Mouse (Mus musculus): ENCODE data around the gene Taf5l. TPM values are rescaled to one million over a fixed set of nuclear protein-coding genes. Genes with fewer than 3 reads are reported as not detected.
"Not testable (repeated sequence)": the region's sequence is repeated elsewhere in the genome, so short reads cannot be mapped to it uniquely, and the experiment has no call there.

The Taf5l gene
- polyA plus RNA-seq, 1 experiment: 27.3 TPM

DNA sequence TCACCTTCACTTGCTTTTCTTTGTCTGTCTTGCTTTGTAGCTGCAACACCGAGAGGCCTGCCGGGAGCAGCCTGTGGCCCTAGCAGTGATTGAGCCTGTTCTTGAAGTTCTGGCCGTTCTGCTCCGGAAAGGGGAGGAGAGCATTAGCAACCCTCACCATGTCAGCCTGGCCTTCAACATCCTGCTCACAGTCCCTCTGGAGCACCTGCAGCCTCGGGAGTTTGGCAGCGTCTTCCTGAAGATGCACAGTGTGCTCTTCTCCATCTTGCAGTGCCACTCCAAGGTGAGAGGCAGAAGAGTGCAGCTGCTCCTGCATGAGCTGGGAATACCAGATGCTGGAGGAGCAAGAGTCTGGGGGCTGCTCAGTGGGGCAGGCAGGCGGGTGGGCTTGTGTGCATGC lies 16.9 kb upstream of the Taf5l start:
- Histone ChIP-seq H3K4me3 (ENCODE audit: extremely low read depth, insufficient read depth, insufficient read length) (no peak overlapping the region), H3K4me1 (ENCODE audit: control insufficient read depth, insufficient read depth, insufficient read length) (no peaks in the 10 kb centered on the region), H3K36me3 (ENCODE audit: control insufficient read depth, insufficient read depth, low read length) (peaks cover 41% of the 10 kb centered on the region), H3K27me3 (ENCODE audit: control insufficient read depth, insufficient read depth, low read length) (no peaks in the 10 kb centered on the region), H3K27ac (ENCODE audit: insufficient read depth, low read length) (no peak overlapping the region)
- no peak for DNase-seq (ENCODE audit: low read depth in 1 of 2, low spot score in 2 of 2)
- WGBS: 92% methylated on average over 7 of the region's 7 CpGs
- no peak for TF ChIP-seq CTCF (IDR thresholded peaks at IDR 0.05; ENCODE audit: extremely low read depth, insufficient read depth, insufficient read length, insufficient replicate concordance)
- no peak for TF ChIP-seq POLR2A (IDR thresholded peaks at IDR 0.05; ENCODE audit: low read depth, low read length)

DNA sequence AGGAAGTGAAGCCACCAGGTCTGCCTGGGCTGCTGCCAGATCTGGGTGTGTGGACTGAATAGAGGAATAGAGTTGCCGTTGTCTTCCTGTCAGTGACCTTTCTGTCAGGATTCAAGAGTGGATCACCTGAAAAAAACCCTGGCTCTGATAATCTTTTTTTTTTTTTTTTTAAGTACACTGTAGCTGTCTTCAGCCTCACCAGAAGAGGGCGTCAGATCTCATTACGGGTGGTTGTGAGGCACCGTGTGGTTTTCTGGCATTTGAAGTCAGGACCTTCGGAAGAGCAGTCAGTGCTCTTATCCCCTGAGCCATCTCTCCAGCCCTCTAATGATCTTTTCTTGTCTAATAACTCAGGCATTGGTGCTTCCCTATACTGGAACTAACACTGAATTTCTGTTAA lies 12.2 kb upstream of the Taf5l start:
- no peaks in the 10 kb centered on the region for H3K27me3 ChIP-seq (ENCODE audit: control insufficient read depth, insufficient read depth, low read length)
- peaks cover 41% of the 10 kb centered on the region for H3K36me3 ChIP-seq (ENCODE audit: control insufficient read depth, insufficient read depth, low read length)
- WGBS: 63% methylated on average over 5 of the region's 5 CpGs
- H3K4me3 ChIP-seq (ENCODE audit: extremely low read depth, insufficient read depth, insufficient read length): no peak overlapping the region
- no peaks in the 10 kb centered on the region for H3K4me1 ChIP-seq (ENCODE audit: control insufficient read depth, insufficient read depth, insufficient read length)
- DNase-seq (ENCODE audit: low read depth in 1 of 2, low spot score in 2 of 2): no peak
- no peak overlapping the region for H3K27ac ChIP-seq (ENCODE audit: insufficient read depth, low read length)
- TF ChIP-seq POLR2A (IDR thresholded peaks at IDR 0.05; ENCODE audit: low read depth, low read length): no peak
- no peak for TF ChIP-seq CTCF (IDR thresholded peaks at IDR 0.05; ENCODE audit: extremely low read depth, insufficient read depth, insufficient read length, insufficient replicate concordance)

DNA sequence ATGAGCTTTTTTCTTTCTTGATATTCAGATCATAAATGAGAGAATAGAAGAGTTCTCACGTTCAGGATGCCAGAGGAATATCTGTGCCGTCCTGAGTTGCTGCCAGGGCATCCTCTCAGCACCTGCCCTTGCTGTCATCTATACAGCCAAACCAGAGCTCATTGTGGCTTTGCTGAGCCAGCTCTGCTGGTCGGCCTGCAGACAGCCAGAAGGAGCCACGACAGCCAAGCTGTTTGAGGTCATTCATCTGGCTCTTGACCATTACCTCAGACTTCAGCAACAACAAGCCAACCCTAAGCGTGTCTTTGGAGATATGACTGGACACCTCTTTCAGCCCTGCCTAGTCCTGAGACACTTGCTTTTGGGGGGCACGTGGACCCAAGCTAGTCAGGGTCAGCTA lies 6.6 kb upstream of the Taf5l start:
- no peak for DNase-seq (ENCODE audit: low read depth in 1 of 2, low spot score in 2 of 2)
- WGBS: 88% methylated on average over 6 of the region's 6 CpGs
- Histone ChIP-seq H3K4me3 (ENCODE audit: extremely low read depth, insufficient read depth, insufficient read length) (no peak overlapping the region), H3K27me3 (ENCODE audit: control insufficient read depth, insufficient read depth, low read length) (no peaks in the 10 kb centered on the region), H3K36me3 (ENCODE audit: control insufficient read depth, insufficient read depth, low read length) (peaks cover 29% of the 10 kb centered on the region), H3K4me1 (ENCODE audit: control insufficient read depth, insufficient read depth, insufficient read length) (no peaks in the 10 kb centered on the region), H3K27ac (ENCODE audit: insufficient read depth, low read length) (no peak overlapping the region)
- no peak for TF ChIP-seq POLR2A (IDR thresholded peaks at IDR 0.05; ENCODE audit: low read depth, low read length)
- no peak for TF ChIP-seq CTCF (IDR thresholded peaks at IDR 0.05; ENCODE audit: extremely low read depth, insufficient read depth, insufficient read length, insufficient replicate concordance)

DNA sequence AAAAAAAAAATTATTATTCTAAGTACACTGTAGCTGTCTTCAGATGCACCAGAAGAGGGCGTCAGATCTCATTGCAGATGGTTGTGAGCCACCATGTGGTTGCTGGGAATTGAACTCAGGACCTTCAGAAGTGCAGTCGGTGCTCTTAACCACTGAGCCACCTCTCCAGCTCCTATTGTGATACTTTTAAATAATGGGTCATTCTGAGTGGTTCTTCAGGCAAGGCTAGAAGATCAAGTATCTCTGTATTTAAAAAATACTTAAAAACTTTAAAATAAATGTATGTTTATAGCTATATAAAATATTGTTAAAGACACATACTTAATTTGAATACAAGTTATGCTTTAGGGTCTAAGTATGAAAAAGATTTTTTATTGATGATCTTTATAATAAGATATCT lies 5.1 kb upstream of the Taf5l start:
- WGBS: 90% methylated on average over 2 of the region's 2 CpGs
- DNase-seq (ENCODE audit: low read depth in 1 of 2, low spot score in 2 of 2); H3K4me3 ChIP-seq (ENCODE audit: extremely low read depth, insufficient read depth, insufficient read length); H3K4me1 ChIP-seq (ENCODE audit: control insufficient read depth, insufficient read depth, insufficient read length); H3K27me3 ChIP-seq (ENCODE audit: control insufficient read depth, insufficient read depth, low read length); H3K27ac ChIP-seq (ENCODE audit: insufficient read depth, low read length): not testable (repeated sequence)
- H3K36me3 ChIP-seq (ENCODE audit: control insufficient read depth, insufficient read depth, low read length): peaks cover 27% of the 10 kb centered on the region

DNA sequence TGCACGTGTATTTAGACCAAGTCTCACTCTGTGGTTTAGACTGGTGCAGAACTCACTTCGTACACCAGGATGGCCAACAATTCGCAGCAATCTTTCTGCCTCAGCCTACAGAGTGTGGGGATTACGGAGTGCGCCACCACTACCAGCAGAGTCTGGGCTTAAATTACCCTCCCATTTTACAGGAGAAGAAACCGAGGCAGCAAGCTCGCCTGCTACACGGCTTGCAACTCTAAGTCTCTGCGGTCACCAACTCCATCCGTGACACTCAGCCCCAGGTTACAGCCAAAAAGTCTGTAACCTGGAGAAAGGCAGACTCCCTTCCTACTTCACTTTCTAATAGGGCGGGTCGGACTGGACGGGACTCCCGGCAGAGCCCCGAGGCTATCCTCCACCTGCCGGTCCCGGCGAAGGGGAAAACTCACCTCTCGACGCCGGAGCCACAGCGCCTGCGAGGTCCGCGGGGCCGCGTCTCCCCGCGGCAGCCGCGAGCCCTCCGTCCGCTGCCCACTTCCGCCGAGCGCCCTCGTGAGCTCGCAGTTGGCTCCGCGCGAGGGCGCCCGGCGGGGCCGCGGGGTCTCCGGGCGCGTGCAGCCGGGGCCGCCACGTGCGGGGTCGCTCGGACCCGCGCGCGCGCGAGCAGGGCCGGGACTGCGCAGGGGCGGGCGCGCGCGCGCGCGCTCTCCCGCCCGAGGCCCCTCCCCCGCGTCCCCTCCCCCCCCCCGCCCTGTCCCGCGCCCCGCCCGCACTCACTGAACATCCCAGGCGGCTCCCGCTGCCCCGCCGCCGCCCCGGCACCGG lies 559 bp downstream of the Taf5l start:
- H3K4me1 ChIP-seq (ENCODE audit: control insufficient read depth, insufficient read depth, insufficient read length): peaks cover 13% of the 10 kb centered on the region; the same call in 1 of the 2 replicates
- no peaks in the 10 kb centered on the region for H3K27me3 ChIP-seq (ENCODE audit: control insufficient read depth, insufficient read depth, low read length)
- DNase-seq (ENCODE audit: low read depth in 1 of 2, low spot score in 2 of 2): peak; percentile 34 to 46
- TF ChIP-seq CTCF (IDR thresholded peaks at IDR 0.05; ENCODE audit: extremely low read depth, insufficient read depth, insufficient read length, insufficient replicate concordance) (no peak), POLR2A (IDR thresholded peaks at IDR 0.05; ENCODE audit: low read depth, low read length) (no peak)
- H3K4me3 ChIP-seq (ENCODE audit: extremely low read depth, insufficient read depth, insufficient read length): peak overlapping the region; percentile 95
- H3K27ac ChIP-seq (ENCODE audit: insufficient read depth, low read length): peak overlapping the region; percentile 97
- peaks cover 2% of the 10 kb centered on the region for H3K36me3 ChIP-seq (ENCODE audit: control insufficient read depth, insufficient read depth, low read length)
- under 1% methylated on average over 40 of the region's 87 CpGs for WGBS

DNA sequence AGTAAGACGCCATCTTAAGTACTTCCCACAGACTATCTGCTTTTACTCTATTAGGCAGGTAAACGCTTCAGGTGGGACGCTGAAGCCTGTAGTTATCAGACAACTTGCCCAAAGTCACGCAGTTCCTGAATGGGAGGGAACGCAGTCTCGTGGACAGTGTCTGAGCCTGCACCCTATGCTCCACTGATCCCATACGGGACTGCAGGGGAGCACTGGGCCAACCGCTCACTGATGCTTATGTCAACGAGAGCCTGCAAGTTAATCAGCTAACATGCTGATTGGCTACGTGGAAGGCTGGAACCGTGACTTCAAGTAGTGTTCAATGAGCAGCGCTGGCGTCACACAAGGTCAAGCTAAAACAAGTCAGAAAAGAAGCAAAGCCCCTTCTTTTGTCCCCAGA lies 1.4 kb downstream of the Taf5l start:
- WGBS: 16% methylated on average over 13 of the region's 13 CpGs
- Histone ChIP-seq H3K36me3 (ENCODE audit: control insufficient read depth, insufficient read depth, low read length) (no peaks in the 10 kb centered on the region; the same call in 1 of the 2 replicates), H3K27me3 (ENCODE audit: control insufficient read depth, insufficient read depth, low read length) (no peaks in the 10 kb centered on the region), H3K4me1 (ENCODE audit: control insufficient read depth, insufficient read depth, insufficient read length) (peaks cover 13% of the 10 kb centered on the region; the same call in 1 of the 2 replicates), H3K27ac (ENCODE audit: insufficient read depth, low read length) (no peak overlapping the region), H3K4me3 (ENCODE audit: extremely low read depth, insufficient read depth, insufficient read length) (peak overlapping the region; percentile 19; the same call in 1 of the 2 replicates)
- peak in 1 of 2 experiments; percentile 15 for DNase-seq (ENCODE audit: low read depth in 1 of 2, low spot score in 2 of 2)
- TF ChIP-seq POLR2A (IDR thresholded peaks at IDR 0.05; ENCODE audit: low read depth, low read length): no peak
- no peak for TF ChIP-seq CTCF (IDR thresholded peaks at IDR 0.05; ENCODE audit: extremely low read depth, insufficient read depth, insufficient read length, insufficient replicate concordance)

DNA sequence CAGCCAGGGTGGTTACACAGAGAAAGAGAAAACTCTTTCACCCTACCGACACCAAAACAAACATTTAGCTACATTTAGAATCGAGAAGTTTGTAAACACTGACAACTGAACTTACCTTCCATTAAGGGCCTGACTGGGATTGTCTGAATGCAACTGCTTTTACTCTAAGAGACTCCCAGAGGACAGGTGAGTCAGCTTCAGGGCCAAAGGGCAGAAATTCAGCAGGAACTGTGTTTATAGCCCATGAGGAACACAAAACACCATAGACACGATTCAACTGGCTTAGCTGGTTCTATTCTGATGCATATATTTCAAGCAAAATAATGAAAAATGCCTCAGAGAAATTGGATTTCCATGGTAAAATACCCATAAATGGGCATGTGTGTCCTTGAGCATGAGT lies 6.4 kb downstream of the Taf5l start:
- Histone ChIP-seq H3K27ac (ENCODE audit: insufficient read depth, low read length) (no peak overlapping the region), H3K4me1 (ENCODE audit: control insufficient read depth, insufficient read depth, insufficient read length) (peaks cover 6% of the 10 kb centered on the region; the same call in 1 of the 2 replicates), H3K36me3 (ENCODE audit: control insufficient read depth, insufficient read depth, low read length) (peaks cover 3% of the 10 kb centered on the region; the same call in 1 of the 2 replicates), H3K27me3 (ENCODE audit: control insufficient read depth, insufficient read depth, low read length) (no peaks in the 10 kb centered on the region), H3K4me3 (ENCODE audit: extremely low read depth, insufficient read depth, insufficient read length) (no peak overlapping the region)
- no peak for DNase-seq (ENCODE audit: low read depth in 1 of 2, low spot score in 2 of 2)
- 82% methylated on average over 3 of the region's 3 CpGs for WGBS
- TF ChIP-seq CTCF (IDR thresholded peaks at IDR 0.05; ENCODE audit: extremely low read depth, insufficient read depth, insufficient read length, insufficient replicate concordance): no peak
- no peak for TF ChIP-seq POLR2A (IDR thresholded peaks at IDR 0.05; ENCODE audit: low read depth, low read length)

DNA sequence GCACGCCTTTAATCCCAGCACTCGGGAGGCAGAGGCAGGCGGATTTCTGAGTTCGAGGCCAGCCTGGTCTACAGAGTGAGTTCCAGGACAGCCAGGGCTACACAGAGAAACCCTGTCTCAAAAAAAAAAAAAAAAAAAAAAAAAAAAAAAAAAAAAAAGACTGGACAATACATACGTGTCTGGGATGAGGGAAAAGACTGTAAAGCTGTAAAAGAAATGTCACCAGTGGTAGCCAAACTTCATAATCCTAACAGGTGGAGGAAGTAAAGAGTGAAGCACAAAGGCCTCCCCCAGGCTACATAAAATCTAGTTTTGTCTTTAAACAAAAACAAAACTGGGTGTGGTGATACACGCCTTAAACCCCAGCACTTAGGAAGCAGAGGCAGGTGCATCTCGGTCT lies 6.9 kb downstream of the Taf5l start:
- H3K4me3 ChIP-seq (ENCODE audit: extremely low read depth, insufficient read depth, insufficient read length); H3K27me3 ChIP-seq (ENCODE audit: control insufficient read depth, insufficient read depth, low read length); H3K27ac ChIP-seq (ENCODE audit: insufficient read depth, low read length); H3K4me1 ChIP-seq (ENCODE audit: control insufficient read depth, insufficient read depth, insufficient read length); DNase-seq (ENCODE audit: low read depth in 1 of 2, low spot score in 2 of 2); H3K36me3 ChIP-seq (ENCODE audit: control insufficient read depth, insufficient read depth, low read length): not testable (repeated sequence)
- WGBS: 89% methylated on average over 7 of the region's 7 CpGs

All from spleen, adult 2 months (tissue).